Mouse (Mus musculus): Measurements from ENCODE around the gene Erlec1. TPM values are rescaled to one million over a fixed set of nuclear protein-coding genes. Genes with fewer than 3 reads are reported as not detected.

Gene Erlec1
- polyA plus RNA-seq, 1 experiment, result 108 TPM

DNA sequence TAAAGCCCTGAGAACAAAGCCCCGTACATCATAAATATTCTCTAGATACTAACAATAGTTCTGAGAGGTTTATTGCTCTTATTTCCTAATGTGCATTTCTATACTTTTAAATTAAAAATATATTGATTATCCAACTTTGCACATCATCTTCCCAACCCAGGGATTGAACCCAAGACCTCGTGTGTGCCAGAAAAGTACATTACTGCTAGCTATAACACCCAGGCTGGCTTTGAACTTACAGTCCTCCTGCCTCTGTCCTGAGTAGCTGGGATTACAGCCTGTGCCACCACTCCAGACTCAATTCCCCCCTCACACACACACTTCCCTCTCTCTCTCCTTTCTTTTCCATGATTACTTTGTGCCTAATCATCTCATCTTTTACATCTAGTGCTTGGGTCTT is 66.0 kb downstream of the Erlec1 start:
- TF ChIP-seq POLR2A (IDR thresholded peaks at IDR 0.05; ENCODE audit: low read depth, low read length) (no peak), CTCF (IDR thresholded peaks at IDR 0.05; ENCODE audit: borderline replicate concordance, insufficient read depth, low read length) (no peak)
- Histone ChIP-seq H3K4me3 (ENCODE audit: insufficient read depth, low read length) (no peak overlapping the region), H3K27ac (ENCODE audit: insufficient read depth, low read length) (no peak overlapping the region), H3K4me1 (ENCODE audit: control insufficient read depth, insufficient read depth, low read length) (no peaks in the 10 kb centered on the region)

DNA sequence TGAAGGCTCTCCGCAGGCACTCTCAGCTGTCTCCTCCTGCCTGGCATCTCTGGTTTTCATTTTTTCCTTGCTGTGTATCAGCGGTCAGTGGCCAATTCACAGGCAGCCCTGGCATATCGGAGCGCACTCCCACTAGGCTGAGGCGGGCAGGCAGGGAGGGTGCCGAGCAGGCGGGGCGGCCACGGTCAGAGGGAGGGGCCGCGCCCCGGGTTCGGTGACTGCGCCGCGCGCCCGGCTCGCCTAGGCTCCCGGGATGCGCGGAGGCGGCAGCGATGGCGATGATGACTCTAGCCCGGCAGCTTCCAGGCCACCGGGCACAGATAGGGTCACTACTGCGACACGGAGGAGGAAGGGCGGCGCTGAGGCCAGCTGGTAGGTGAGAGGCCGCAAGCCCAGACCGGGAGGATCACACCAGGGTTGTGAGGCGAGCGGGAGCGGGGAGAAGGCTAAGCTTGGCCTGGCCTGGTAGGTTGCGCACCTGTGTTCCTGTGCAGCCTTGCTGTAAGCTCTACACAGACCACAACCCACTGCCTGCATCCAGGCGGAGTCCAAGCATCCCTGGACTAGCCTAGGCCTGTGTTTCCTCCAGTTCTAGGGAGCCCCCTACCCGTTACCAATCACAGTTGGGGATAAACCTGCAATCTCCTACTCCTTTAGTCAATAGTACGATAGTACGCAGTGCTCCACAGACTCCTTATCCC is 68.8 kb downstream of the Erlec1 start, which contains the start of the genes Gpr75 and Asb3:
Gene Gpr75, plus strand, starts transcription at position 188 of the 701 bp plus-strand sequence.
Gene Asb3, plus strand, starts transcription at position 246 of the 701 bp plus-strand sequence.
- H3K27ac ChIP-seq (ENCODE audit: insufficient read depth, low read length), result no peak within 1 kb of the TSS

More for the DNA sequence above, 68.8 kb downstream of the Erlec1 start, which contains the start of the genes Gpr75 and Asb3:
- Histone ChIP-seq H3K4me1 (ENCODE audit: control insufficient read depth, insufficient read depth, low read length) (no peaks in the 10 kb centered on the region), H3K4me3 (ENCODE audit: insufficient read depth, low read length) (peak within 1 kb of the TSS; percentile 27)
- no peak for TF ChIP-seq POLR2A (IDR thresholded peaks at IDR 0.05; ENCODE audit: low read depth, low read length)
- no peak for TF ChIP-seq CTCF (IDR thresholded peaks at IDR 0.05; ENCODE audit: borderline replicate concordance, insufficient read depth, low read length)

Other genes with a start within 250 kb of the Erlec1 start
- gene Psme4, start 182.6 kb downstream of the Erlec1 start, polyA plus RNA-seq (2011; ENCODE audit: insufficient read length, low read depth, missing spikeins), result 73.2 and 82.3 TPM in 2 replicates
- gene Gpr75, start 69.0 kb downstream of the Erlec1 start, polyA plus RNA-seq (2011; ENCODE audit: insufficient read length, low read depth, missing spikeins), result 0.40 and 0.45 TPM in 2 replicates
- 15.4 and 16.3 TPM in 2 replicates for gene Asb3, start 68.9 kb downstream of the Erlec1 start, polyA plus RNA-seq (2011; ENCODE audit: insufficient read length, low read depth, missing spikeins)
- 12.3 and 14.7 TPM in 2 replicates for gene Chac2, start 32.0 kb upstream of the Erlec1 start, polyA plus RNA-seq (2011; ENCODE audit: insufficient read length, low read depth, missing spikeins)
- not detected in 2 replicates for gene Gm17332, start 228.1 kb upstream of the Erlec1 start, polyA plus RNA-seq (2011; ENCODE audit: insufficient read length, low read depth, missing spikeins)